Comparison of ENCODE assay signal across 9 mouse cellular contexts in genomic region chr8:120465710-120466109, GRCm38 (mm10).
A peak's percentile ranks its signal among the peaks of the same experiment; 100 is the strongest.
DNase-seq lines count a peak whose midpoint lies in the region; ATAC-seq and TF ChIP-seq lines count a peak whose summit lies in the region.
"Had no signal": no experiment of that assay in that cellular context is flagged by ENCODE, and none has a peak within 500 bp of the region (broad histone marks: within the 10 kb centered on the region; RNA-seq: fewer than 3 reads in every experiment).

No protein-coding gene starts in this region.

- no peaks in the 10 kb centered on the region for H3K9me3 ChIP-seq in intestine, embryonic 14.5 days (ENCODE audit: control insufficient read depth, low read length)
- H3K9me3 ChIP-seq in intestine, postnatal 0 days (ENCODE audit: control insufficient read depth), result no peaks in the 10 kb centered on the region

- H3K4me3 ChIP-seq in intestine, embryonic 14.5 days (ENCODE audit: low read depth, low read length), result no peak overlapping the region
- H3K4me3 ChIP-seq in intestine, postnatal 0 days (ENCODE audit: low read depth, low read length), result no peak overlapping the region
- H3K4me3 ChIP-seq: megakaryocyte, embryonic 14.5 days had no signal

- 17% methylated on average over 8 of the region's 8 CpGs for WGBS in intestine, embryonic 14.5 days
- WGBS in intestine, postnatal 0 days, result 41% methylated on average over 8 of the region's 8 CpGs

- TF ChIP-seq CTCF in intestine, postnatal 0 days (IDR thresholded peaks at IDR 0.05; ENCODE audit: low read depth), result no peak

- H3K27ac ChIP-seq in intestine, embryonic 14.5 days (ENCODE audit: low read depth), result 0 out of 2 replicates have a peak overlapping the region, but pooled peaks have one; percentile 27
- no peak overlapping the region for H3K27ac ChIP-seq in intestine, postnatal 0 days (ENCODE audit: low read depth, low read length)

- H3K27me3 ChIP-seq in intestine, embryonic 14.5 days (replicated peaks; ENCODE audit: control insufficient read depth, insufficient read depth, low read length), result no peaks in the 10 kb centered on the region
- H3K27me3 ChIP-seq in intestine, postnatal 0 days (replicated peaks; ENCODE audit: control insufficient read depth, insufficient read depth, low read length), result peaks cover 7% of the 10 kb centered on the region; the same call in 1 of the 2 replicates

- H3K4me2 ChIP-seq in intestine, embryonic 14.5 days (ENCODE audit: low read length), result no peak overlapping the region
- H3K4me2 ChIP-seq in intestine, postnatal 0 days (replicated peaks; ENCODE audit: low read depth), result no peak overlapping the region

- no peaks in the 10 kb centered on the region for H3K36me3 ChIP-seq in intestine, embryonic 14.5 days (ENCODE audit: control insufficient read depth, insufficient read depth, low read length)
- no peaks in the 10 kb centered on the region for H3K36me3 ChIP-seq in intestine, postnatal 0 days (ENCODE audit: control insufficient read depth, insufficient read depth)

- ATAC-seq in intestine, embryonic 14.5 days (replicated peaks; ENCODE audit: low FRiP score, low TSS enrichment, low read depth), result no peak; the same call in 1 of the 2 replicates
- no peak for ATAC-seq in intestine, postnatal 0 days

- peaks cover 35% of the 10 kb centered on the region for H3K4me1 ChIP-seq in intestine, embryonic 14.5 days (replicated peaks; ENCODE audit: control insufficient read depth, insufficient read depth, low read length)
- H3K4me1 ChIP-seq in intestine, postnatal 0 days (replicated peaks; ENCODE audit: control insufficient read depth, insufficient read depth, low read length), result no peaks in the 10 kb centered on the region; the same call in 1 of the 2 replicates

- H3K9ac ChIP-seq in intestine, embryonic 14.5 days (ENCODE audit: low read length), result no peak overlapping the region
- H3K9ac ChIP-seq in intestine, postnatal 0 days (ENCODE audit: low read depth, low read length), result no peak overlapping the region

- DNase-seq in intestine, embryonic 14.5 days (ENCODE audit: low spot score), result no peak
- DNase-seq in brain, adult 2 months (ENCODE audit: low read depth, low spot score), result peak; percentile 42
- DNase-seq in frontal cortex, adult 2 months (ENCODE audit: extremely low spot score in 1 of 2, low spot score in 1 of 2), result peak; percentile 53 to 67
- peak; percentile 73 to 82 for DNase-seq in left cerebral cortex, postnatal 14 days (ENCODE audit: low spot score in 2 of 2)
- peak; percentile 58 to 74 for DNase-seq in right cerebral cortex, postnatal 36 days (ENCODE audit: low spot score in 2 of 2)
- no peak for DNase-seq in thymus, postnatal 4 days
- no peak for DNase-seq in kidney, adult 8-10 months

- intact Hi-C loops in left cerebral cortex, postnatal 14 days (cut with DNase I), result no loop called here

Comparison
In these comparisons a context has a peak if more than half of its experiments do, and no peak if none do; other contexts are left out.
1. DNase-seq: peak in brain, adult 2 months (single experiment), frontal cortex, adult 2 months (2 of 2), left cerebral cortex, postnatal 14 days (2 of 2) and right cerebral cortex, postnatal 36 days (2 of 2); none in intestine, embryonic 14.5 days (single experiment), thymus, postnatal 4 days (single experiment) and kidney, adult 8-10 months (0 of 2).